Mouse (Mus musculus) MEL-GATA-1-ER (cell line): ENCODE data around the gene Prr19.

ENCODE experiments used
- DNase-seq: peaks from one replicate; pipeline ENCODE4 v3.0.0-alpha.2; 2012; ENCODE audit warnings: low read depth; ENCODE audit errors: extremely low read depth

Prr19 gene

GRCm38 (mm10) chr7:25275555-25276298 is 25.5 kb upstream of the Prr19 start:
- no peak for DNase-seq

GRCm38 (mm10) chr7:25277405-25277804 is 23.8 kb upstream of the Prr19 start:
- no peak for DNase-seq

- DNase-seq: no peak
These were observed 23.2 kb upstream of the Prr19 start for GRCm38 (mm10) chr7:25277998-25278340.

GRCm38 (mm10) chr7:25278341-25279075 is 22.7 kb upstream of the Prr19 start:
- DNase-seq: peak; percentile 92

- DNase-seq: peak; percentile 74
These were observed 21.9 kb upstream of the Prr19 start for GRCm38 (mm10) chr7:25279076-25279860.

- no peak for DNase-seq
These were observed 21.1 kb upstream of the Prr19 start for GRCm38 (mm10) chr7:25279861-25280791.

GRCm38 (mm10) chr7:25281166-25281733 is 20.0 kb upstream of the Prr19 start:
- no peak for DNase-seq

GRCm38 (mm10) chr7:25281734-25282601 is 19.2 kb upstream of the Prr19 start:
- peak; percentile 78 for DNase-seq

GRCm38 (mm10) chr7:25282731-25283211 is 18.4 kb upstream of the Prr19 start:
- no peak for DNase-seq

GRCm38 (mm10) chr7:25283637-25284036 is 17.6 kb upstream of the Prr19 start:
- peak; percentile 56 for DNase-seq

- DNase-seq: no peak
These were observed 17.0 kb upstream of the Prr19 start for GRCm38 (mm10) chr7:25284171-25284570.

- DNase-seq: no peak
These were observed 16.4 kb upstream of the Prr19 start for GRCm38 (mm10) chr7:25284766-25285165.

GRCm38 (mm10) chr7:25285511-25286238 is 15.5 kb upstream of the Prr19 start:
- no peak for DNase-seq

GRCm38 (mm10) chr7:25286989-25287388 is 14.2 kb upstream of the Prr19 start:
- DNase-seq: no peak

GRCm38 (mm10) chr7:25288011-25288410 is 13.2 kb upstream of the Prr19 start:
- no peak for DNase-seq

GRCm38 (mm10) chr7:25288721-25289120 is 12.5 kb upstream of the Prr19 start:
- DNase-seq: no peak

GRCm38 (mm10) chr7:25289925-25290324 is 11.3 kb upstream of the Prr19 start:
- DNase-seq: no peak

GRCm38 (mm10) chr7:25290463-25290862 is 10.7 kb upstream of the Prr19 start:
- no peak for DNase-seq

- DNase-seq: no peak
These were observed 10.3 kb upstream of the Prr19 start for GRCm38 (mm10) chr7:25290911-25291310.
